Mouse (Mus musculus): Measurements from ENCODE around the gene Bcl2a1b.
"Not testable (repeated sequence)": the region's sequence is repeated elsewhere in the genome, so short reads cannot be mapped to it uniquely, and the experiment has no call there.

The Bcl2a1b gene

GRCm38 (mm10) chr9:89198969-89199416 lies at the start of gene Bcl2a1b, which contains the start of gene Gm29094:
Gene Bcl2a1b (plus strand): TSS chr9:89199209.
Gene Gm29094 (plus strand): TSS chr9:89199379.
- in situ Hi-C loops (cut with MboI, MseI) = loop anchor here in 1 of 2 experiments (5.0 kb wide), 1 partner anchor 247 kb away; no protein-coding TSS in a partner anchor

GRCm38 (mm10) chr9:89172539-89172938 lies 26.5 kb upstream of the Bcl2a1b start:
- in situ Hi-C loops (cut with MboI, MseI) = loop anchor here in 1 of 2 experiments (5.0 kb wide), 1 partner anchor 240 kb away; no protein-coding TSS in a partner anchor

DNA sequence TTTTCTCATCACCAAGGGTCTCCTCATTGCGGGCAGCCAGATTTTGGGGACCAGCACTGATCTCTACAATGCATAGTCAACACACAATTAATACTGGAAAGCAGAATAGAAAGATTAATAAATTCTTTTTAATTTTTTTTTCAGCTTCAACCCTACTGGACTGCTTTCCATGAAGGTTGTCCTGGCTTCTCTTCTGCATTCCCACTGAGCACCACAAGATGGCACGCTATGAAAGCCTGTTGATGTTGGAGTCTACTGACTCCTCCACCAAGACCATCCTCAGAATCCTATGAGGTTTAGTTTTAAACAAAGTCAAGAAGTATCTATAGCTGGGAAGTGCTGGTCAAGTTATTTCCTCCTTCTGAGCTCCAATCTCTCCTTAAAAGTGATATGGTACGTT lies 20.2 kb upstream of the Bcl2a1b start:
- in situ Hi-C loops (cut with MboI, MseI) = loop anchor here in 1 of 2 experiments (5.0 kb wide), 1 partner anchor 498 kb away; no protein-coding TSS in a partner anchor

DNA sequence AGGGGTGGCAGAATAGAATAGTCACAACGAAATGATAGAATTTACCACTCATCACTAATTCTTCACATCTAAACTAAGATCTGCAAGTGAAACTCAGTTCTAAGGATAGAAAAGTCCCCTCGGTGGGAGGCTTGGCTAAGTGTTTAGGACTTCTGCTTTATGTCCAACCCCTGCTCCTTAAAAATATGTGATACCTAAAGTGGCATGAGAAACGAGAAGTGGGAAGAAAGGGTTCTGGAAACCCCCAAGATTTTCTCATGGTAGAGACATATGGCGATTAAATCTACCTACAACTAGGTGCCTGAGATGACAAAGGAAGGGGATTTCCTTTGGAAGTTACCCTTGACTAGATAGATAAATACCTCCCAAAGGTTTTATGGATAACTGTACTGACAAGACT lies 19.5 kb upstream of the Bcl2a1b start:
- in situ Hi-C loops (cut with MboI, MseI) = loop anchor here in 1 of 2 experiments (5.0 kb wide), 1 partner anchor 498 kb away; no protein-coding TSS in a partner anchor

DNA sequence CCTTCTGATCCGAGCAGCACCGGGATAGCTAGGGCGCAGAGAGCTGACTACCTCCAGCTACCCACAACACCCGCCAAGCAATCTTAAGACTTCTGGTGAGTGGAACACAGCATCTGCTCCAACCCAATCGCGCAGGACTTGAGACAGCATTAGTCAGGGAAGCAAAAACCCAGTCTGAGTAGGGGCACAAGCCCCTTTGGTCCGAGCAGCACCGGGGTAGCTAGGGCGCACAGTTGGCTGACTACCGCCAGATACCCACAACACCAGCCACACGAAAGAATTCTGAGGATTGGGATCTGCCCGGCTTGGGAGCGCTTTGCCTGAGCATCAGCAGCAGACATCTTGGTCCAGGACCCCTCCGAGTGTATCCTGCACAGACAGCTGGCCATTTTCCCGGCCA lies 12.0 kb upstream of the Bcl2a1b start:
- in situ Hi-C loops (cut with MboI, MseI) = loop anchor here in 1 of 2 experiments (5.0 kb wide), 1 partner anchor 240 kb away; no protein-coding TSS in a partner anchor

DNA sequence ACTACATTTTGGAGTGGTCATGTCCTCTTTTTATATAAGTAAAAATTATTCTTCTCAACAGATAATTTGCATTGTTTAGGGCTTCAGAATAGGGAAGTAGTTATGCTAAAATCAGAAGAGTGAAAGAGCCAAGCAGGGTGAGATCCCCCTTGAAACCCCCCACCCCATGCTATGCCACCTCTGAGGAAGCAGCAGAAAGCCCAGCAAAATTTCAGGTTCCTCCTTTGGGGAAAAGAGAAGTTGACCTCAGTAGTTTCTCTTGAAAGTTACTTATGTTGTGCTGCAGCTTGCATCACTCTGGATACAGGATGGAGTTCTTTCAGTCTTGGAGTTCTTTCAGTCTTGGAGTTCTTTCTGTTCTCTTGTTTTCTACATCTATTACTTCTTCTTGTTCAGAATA lies 3.5 kb upstream of the Bcl2a1b start:
- in situ Hi-C loops (cut with MboI, MseI) = loop anchor here in 1 of 2 experiments (5.0 kb wide), 1 partner anchor 243 kb away; no protein-coding TSS in a partner anchor

DNA sequence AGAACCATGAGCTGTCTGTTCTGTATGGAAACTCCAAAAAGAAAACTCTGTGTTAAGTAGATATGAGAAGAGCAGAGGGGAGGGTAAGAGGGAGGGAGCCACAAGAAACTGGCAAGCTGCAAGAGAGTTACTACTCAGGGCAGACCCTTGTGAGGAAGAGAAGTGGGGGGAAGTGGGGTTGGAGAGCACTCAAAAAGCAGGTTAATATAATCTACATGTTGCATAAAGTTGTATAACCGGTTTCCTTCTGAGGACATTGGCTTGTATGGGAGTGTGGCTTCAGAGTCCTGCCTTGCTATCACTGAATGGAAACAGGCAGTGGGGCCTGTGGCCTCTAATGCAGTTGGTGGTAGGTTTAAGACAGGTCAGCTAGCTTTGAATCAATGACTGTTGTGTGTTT lies 1.5 kb upstream of the Bcl2a1b start:
- in situ Hi-C loops (cut with MboI, MseI) = loop anchor here in 1 of 2 experiments (5.0 kb wide), 1 partner anchor 245 kb away; no protein-coding TSS in a partner anchor

DNA sequence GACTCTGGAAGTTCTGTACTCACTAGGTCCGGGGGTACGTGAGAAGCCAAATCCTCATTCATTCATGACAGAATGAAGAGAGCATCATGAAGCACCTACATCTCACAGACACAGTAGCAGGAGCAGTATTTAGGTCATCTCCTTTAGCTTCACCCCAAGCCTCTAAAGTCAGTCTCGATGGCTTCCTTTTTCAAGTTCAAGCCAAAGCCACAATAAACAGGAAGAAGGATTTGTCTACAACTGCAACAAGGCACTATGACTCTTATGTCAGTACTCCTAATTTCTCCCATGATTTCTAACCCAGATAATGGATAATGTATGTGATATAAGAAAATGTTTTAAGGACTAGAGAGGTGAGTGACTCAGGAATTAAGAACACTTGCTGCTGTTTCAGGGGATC lies 660 bp upstream of the Bcl2a1b start:
- in situ Hi-C loops (cut with MboI, MseI) = loop anchor here in 1 of 2 experiments (5.0 kb wide), 1 partner anchor 246 kb away; no protein-coding TSS in a partner anchor

GRCm38 (mm10) chr9:89202256-89202655 lies 3.2 kb downstream of the Bcl2a1b start:
- in situ Hi-C loops (cut with MboI, MseI) = loop anchor here in 1 of 2 experiments (25.0 kb wide), 3 partner anchors 715 to 1060 kb away; partner anchors contain the start of genes Morf4l1, Syncrip and Tbc1d2b

GRCm38 (mm10) chr9:89208939-89209338 lies 9.9 kb downstream of the Bcl2a1b start:
- in situ Hi-C loops (cut with MboI, MseI) = loop anchor here in 1 of 2 experiments (25.0 kb wide), 3 partner anchors 722 to 1053 kb away; partner anchors contain the start of genes Morf4l1, Syncrip and Tbc1d2b

- in situ Hi-C loops (cut with MboI, MseI) = loop anchor here (5.0 to 25.0 kb wide), 5 partner anchors 484 to 1052 kb away; partner anchors contain the start of genes Morf4l1 (in 1 of the 2), Syncrip (in 1 of the 2) and Tbc1d2b (in 1 of the 2)
Observed at GRCm38 (mm10) chr9:89210353-89211064, 11.5 kb downstream of the Bcl2a1b start, which contains the start of gene Mthfs. Gene Mthfs (plus strand): TSS chr9:89210676.

DNA sequence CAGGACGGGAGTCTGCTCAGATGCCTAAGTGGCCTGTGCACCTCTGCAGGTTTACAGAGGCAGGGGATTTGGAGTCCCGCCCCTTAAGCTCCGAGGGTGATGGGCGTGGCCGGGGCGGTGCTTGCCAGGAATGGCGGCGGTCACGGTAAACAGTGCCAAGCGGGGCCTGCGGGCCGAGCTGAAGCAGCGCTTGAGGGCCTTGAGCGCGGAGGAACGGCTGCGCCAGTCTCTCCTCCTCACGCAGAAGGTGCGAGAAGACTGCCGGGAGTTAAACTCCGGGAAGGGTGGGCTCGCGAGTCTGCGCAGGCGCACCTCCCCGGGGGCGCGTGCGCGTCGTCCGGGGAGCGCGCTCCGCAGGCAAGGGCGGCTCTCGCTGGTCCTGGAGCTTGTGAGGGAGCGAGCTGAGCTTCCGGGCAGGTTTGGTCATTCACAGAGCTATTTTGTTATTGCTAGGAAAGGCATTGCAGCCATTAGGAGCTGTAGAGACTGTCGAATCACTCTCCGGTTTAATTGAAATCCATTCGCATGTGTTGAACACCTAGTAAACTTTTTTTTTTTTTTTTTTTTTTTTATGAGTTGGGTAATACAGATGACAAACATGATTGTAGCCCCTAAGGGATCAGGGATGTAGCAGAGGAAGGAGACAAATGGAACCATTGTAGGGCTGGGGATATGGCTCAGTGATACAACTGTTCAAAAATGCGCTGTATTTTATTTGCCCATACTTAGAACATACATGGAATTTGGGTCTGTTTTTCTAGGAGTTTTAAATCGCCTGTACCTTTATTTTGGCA lies 12.3 kb downstream of the Bcl2a1b start:
- in situ Hi-C loops (cut with MboI, MseI) = loop anchor here (5.0 to 25.0 kb wide), 5 partner anchors 484 to 1051 kb away; partner anchors contain the start of genes Morf4l1 (in 1 of the 2), Syncrip (in 1 of the 2) and Tbc1d2b (in 1 of the 2)

GRCm38 (mm10) chr9:89212428-89212827 lies 13.4 kb downstream of the Bcl2a1b start:
- in situ Hi-C loops (cut with MboI, MseI) = loop anchor here (5.0 to 25.0 kb wide), 5 partner anchors 482 to 1050 kb away; partner anchors contain the start of genes Morf4l1 (in 1 of the 2), Syncrip (in 1 of the 2) and Tbc1d2b (in 1 of the 2)

- in situ Hi-C loops (cut with MboI, MseI) = loop anchor here (5.0 to 25.0 kb wide), 5 partner anchors 477 to 1044 kb away; partner anchors contain the start of genes Morf4l1 (in 1 of the 2), Syncrip (in 1 of the 2) and Tbc1d2b (in 1 of the 2)
Observed at GRCm38 (mm10) chr9:89218174-89218573, 19.2 kb downstream of the Bcl2a1b start.

GRCm38 (mm10) chr9:89219668-89220067 lies 20.7 kb downstream of the Bcl2a1b start:
- in situ Hi-C loops (cut with MboI, MseI) = loop anchor here (5.0 to 25.0 kb wide), 5 partner anchors 475 to 1043 kb away; partner anchors contain the start of genes Morf4l1 (in 1 of the 2), Syncrip (in 1 of the 2) and Tbc1d2b (in 1 of the 2)

DNA sequence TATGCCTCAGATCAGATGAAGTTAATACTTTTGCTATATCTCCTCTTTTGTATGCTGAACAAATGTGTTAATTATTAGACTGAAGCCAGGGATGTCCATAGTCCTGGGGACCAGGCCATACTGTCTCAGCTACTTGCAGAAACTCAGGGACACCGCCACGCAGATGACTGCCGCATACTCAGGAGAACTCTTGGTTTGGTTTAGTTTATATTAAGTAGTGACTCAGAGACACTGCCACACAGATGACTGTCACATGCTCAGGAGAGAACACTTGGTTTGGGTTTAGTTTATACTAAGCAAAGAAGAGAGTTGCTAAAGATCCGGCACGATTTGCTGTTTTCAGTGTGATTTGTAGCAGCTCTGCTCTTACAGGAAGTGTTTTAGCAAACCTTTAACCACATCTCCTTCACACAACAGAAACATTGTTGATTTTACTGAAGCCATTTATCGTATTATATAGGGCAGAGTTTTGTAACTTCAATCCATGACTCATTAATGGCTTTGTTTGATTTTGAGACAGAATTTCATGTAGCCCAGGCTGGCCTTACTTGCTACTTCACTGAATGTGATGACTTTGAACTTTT lies 21.8 kb downstream of the Bcl2a1b start:
- in situ Hi-C loops (cut with MboI, MseI) = loop anchor here in 1 of 2 experiments (25.0 kb wide), 3 partner anchors 733 to 1042 kb away; partner anchors contain the start of genes Morf4l1, Syncrip and Tbc1d2b

- in situ Hi-C loops (cut with MboI, MseI) = loop anchor here in 1 of 2 experiments (5.0 kb wide), 1 partner anchor 451 kb away; no protein-coding TSS in a partner anchor
Observed at GRCm38 (mm10) chr9:89226071-89226470, 27.1 kb downstream of the Bcl2a1b start.

DNA sequence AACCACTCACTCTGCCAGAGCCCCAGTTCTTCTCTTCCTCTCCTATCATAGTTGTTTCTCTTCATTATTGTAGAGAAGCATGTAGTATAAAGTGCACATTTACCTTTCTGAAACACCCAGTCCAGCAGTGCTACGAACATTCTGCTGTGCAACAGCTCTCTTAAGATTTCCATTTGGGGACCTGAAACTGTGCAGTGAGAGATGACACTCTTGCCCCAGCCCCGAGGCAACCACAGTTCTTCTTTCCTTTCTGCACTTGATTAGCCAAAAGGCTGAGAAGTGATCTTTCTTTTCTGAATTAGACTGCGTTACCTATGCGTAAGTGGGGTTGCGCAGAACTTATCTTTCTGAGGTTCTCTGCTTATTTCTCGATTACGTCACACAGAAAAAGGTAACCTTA lies 29.1 kb downstream of the Bcl2a1b start:
- in situ Hi-C loops (cut with MboI, MseI) = loop anchor here in 1 of 2 experiments (5.0 kb wide), 1 partner anchor 449 kb away; no protein-coding TSS in a partner anchor

DNA sequence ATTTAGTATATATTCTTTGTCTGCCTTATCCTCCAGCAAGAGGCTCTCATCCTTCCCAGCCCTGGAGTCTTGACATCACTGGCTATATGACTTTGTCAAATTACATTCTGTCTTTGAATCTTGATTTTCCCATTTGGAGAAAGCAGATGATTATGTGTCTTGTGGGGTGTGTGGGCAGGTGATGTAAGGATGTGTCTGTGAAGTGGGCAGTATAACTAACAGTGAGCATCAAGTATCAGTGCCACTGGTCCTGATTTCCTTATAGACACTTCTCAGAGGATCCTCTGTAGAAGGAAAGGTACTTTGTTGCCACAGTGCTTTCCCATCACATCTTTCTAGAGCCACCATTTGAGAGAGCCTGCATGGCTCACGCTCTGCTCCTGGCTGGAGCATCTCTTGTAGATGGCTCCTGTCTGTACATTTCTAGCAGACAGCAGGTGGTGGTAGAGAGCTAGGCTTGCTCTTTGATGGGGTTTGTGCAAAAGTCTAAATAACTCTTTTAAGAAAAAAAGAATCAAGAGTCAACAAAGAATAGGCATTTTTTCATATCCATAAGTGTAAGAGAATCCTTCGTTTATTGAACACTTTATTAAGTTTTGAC lies 32.0 kb downstream of the Bcl2a1b start:
- in situ Hi-C loops (cut with MboI, MseI) = not testable (repeated sequence)
